Mouse (Mus musculus) ES-CJ7 (cell line): ENCODE data around the gene Pip5k1b.
A peak's percentile ranks its signal among the peaks of the same experiment; 100 is the strongest.

ENCODE experiments used
- DNase-seq: peaks from one replicate; pipeline ENCODE4 v3.0.0; 2011; ENCODE audit warnings: low read depth, low spot score

The Pip5k1b gene

GRCm38 (mm10) chr19:24259390-24260351, 296.0 kb downstream of the Pip5k1b start:
- no peak for DNase-seq

- no peak for DNase-seq
Observed at GRCm38 (mm10) chr19:24258368-24258767, 297.3 kb downstream of the Pip5k1b start.

GRCm38 (mm10) chr19:24257962-24258361, 297.7 kb downstream of the Pip5k1b start:
- DNase-seq: no peak

GRCm38 (mm10) chr19:24253657-24254260, 301.9 kb downstream of the Pip5k1b start:
- no peak for DNase-seq

- DNase-seq: peak; percentile 55
Observed at GRCm38 (mm10) chr19:24251869-24252268, 303.8 kb downstream of the Pip5k1b start.
